Mouse (Mus musculus): ENCODE data around the gene Naalad2. TPM values are rescaled to one million over a fixed set of nuclear protein-coding genes. Genes with fewer than 3 reads are reported as not detected.
"Not testable (repeated sequence)": the region's sequence is repeated elsewhere in the genome, so short reads cannot be mapped to it uniquely, and the experiment has no call there.

Naalad2 gene
- polyA plus RNA-seq, 1 experiment from 2014 or later: 7.7 TPM

- 88% methylated on average over 6 of the region's 6 CpGs for WGBS
- Histone ChIP-seq H3K27ac (replicated peaks; ENCODE audit: low read depth, low read length) (no peak overlapping the region), H3K9me3 (ENCODE audit: control insufficient read depth, low read length) (no peaks in the 10 kb centered on the region), H3K27me3 (replicated peaks; ENCODE audit: control insufficient read depth, insufficient read depth, low read length) (no peaks in the 10 kb centered on the region), H3K4me1 (ENCODE audit: control insufficient read depth, insufficient read depth, low read length) (peaks cover 5% of the 10 kb centered on the region; the same call in 1 of the 2 replicates), H3K36me3 (ENCODE audit: control insufficient read depth, insufficient read depth, low read length) (peaks cover 43% of the 10 kb centered on the region), H3K9ac (ENCODE audit: low read depth, low read length) (no peak overlapping the region), H3K4me3 (ENCODE audit: low read depth, low read length) (no peak overlapping the region), H3K4me2 (ENCODE audit: low read depth, low read length) (no peak overlapping the region)
- ATAC-seq (ENCODE audit: low read depth) (no peak), DNase-seq (ENCODE audit: low spot score) (no peak)
Measured at GRCm38 (mm10) chr9:18298301-18298700, 104.5 kb downstream of the Naalad2 start.

DNA sequence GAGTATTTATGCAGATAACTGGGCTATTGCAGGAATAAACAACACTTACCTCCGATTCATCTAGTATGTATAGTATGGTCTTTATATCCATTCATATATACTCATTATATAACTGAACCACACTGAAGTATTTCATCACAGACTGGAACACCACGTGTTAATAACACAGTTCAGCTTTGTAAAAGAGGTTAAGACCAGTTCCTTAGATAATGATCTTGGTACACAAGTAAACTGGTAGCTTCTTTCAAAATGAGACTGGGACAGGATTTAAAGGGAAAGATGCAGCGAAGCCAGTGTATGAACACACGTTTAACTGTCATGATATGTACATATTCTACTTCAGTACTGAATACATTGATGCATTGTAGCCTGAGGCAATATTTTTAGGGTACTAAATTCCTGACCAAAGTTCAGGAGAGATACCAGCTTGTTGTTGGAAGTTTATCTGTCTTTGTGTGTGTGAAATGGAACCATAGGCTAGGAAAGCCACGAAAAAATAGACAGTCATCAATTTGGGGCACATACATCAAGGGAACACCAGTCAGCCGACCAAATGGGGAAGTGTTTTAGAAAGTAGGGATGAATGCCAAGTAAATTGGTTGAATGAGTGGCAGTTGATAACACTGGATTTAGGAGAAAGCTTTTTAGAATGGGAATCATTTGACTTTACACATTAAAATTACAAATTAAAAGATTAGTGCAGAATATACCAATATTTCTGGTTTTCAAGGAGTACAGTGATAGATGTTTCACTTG lies 109.6 kb downstream of the Naalad2 start:
- H3K27me3 ChIP-seq (replicated peaks; ENCODE audit: control insufficient read depth, insufficient read depth, low read length): no peaks in the 10 kb centered on the region
- H3K4me2 ChIP-seq (ENCODE audit: low read depth, low read length): peak overlapping the region; percentile 71
- peak overlapping the region; percentile 85 for H3K4me3 ChIP-seq (ENCODE audit: low read depth, low read length)
- WGBS: 46% methylated on average over 6 of the region's 6 CpGs
- ATAC-seq (ENCODE audit: low read depth): no peak
- H3K27ac ChIP-seq (replicated peaks; ENCODE audit: low read depth, low read length): 0 out of 2 replicates have a peak overlapping the region, but pooled peaks have one; percentile 87
- no peaks in the 10 kb centered on the region for H3K36me3 ChIP-seq (ENCODE audit: control insufficient read depth, insufficient read depth, low read length)
- H3K9me3 ChIP-seq (ENCODE audit: control insufficient read depth, low read length): no peaks in the 10 kb centered on the region
- DNase-seq (ENCODE audit: low spot score): no peak
- peaks cover 8% of the 10 kb centered on the region; the same call in 1 of the 2 replicates for H3K4me1 ChIP-seq (ENCODE audit: control insufficient read depth, insufficient read depth, low read length)
- peak overlapping the region; percentile 90 for H3K9ac ChIP-seq (ENCODE audit: low read depth, low read length)

- no peaks in the 10 kb centered on the region for H3K36me3 ChIP-seq (ENCODE audit: control insufficient read depth, insufficient read depth, low read length)
- peak overlapping the region; percentile 85 for H3K4me3 ChIP-seq (ENCODE audit: low read depth, low read length)
- H3K27ac ChIP-seq (replicated peaks; ENCODE audit: low read depth, low read length): peak overlapping the region; percentile 87
- peak overlapping the region; percentile 90 for H3K9ac ChIP-seq (ENCODE audit: low read depth, low read length)
- DNase-seq (ENCODE audit: low spot score): peak; percentile 4
- peak overlapping the region; percentile 71 for H3K4me2 ChIP-seq (ENCODE audit: low read depth, low read length)
- H3K9me3 ChIP-seq (ENCODE audit: control insufficient read depth, low read length): no peaks in the 10 kb centered on the region
- H3K27me3 ChIP-seq (replicated peaks; ENCODE audit: control insufficient read depth, insufficient read depth, low read length): no peaks in the 10 kb centered on the region
- H3K4me1 ChIP-seq (ENCODE audit: control insufficient read depth, insufficient read depth, low read length): peaks cover 8% of the 10 kb centered on the region; the same call in 1 of the 2 replicates
- ATAC-seq (ENCODE audit: low read depth): no peak
- WGBS: under 1% methylated on average over 22 of the region's 24 CpGs
Measured at GRCm38 (mm10) chr9:18292443-18292922, 110.3 kb downstream of the Naalad2 start.

DNA sequence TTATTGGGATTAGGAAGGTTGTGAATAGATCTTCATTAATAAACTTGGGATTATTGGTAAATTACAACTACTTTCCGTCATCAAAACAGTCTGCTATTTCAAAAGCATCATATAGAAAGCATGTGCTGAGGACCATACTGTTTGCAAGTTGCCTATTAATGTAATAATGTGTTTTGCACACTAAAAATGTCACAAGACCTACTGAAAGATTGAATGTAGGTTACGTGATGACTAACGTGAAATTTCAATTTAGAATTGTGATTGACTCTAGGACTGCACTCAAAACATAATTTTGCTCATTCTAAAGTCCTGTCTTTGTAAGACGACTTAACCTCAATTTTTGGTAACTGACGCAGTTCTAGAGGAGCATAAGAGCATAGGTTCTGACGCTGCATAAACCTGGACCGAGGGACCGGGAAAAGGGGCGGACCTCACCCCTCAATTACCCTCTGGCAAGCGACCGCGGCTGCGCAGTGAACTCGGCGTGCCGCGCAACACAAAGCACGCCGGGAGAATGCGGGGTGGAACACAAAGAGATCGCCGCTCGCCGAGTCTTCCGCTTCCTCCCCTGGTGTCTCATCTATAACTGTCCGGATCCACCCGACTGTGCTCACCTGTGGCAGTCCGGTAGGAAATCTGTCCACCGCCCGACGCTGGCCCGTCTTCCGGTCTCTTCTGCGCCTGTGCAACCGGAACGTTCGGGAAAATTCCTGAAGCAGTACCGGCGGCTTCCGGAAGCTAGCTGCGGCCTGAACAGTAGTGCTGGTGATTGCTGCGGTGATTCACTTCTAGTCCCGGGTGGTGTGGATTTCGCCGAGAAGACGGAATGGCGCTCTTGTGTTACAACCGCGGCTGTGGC lies 111.0 kb downstream of the Naalad2 start, which contains the start of gene Chordc1:
Gene Chordc1 (plus strand): TSS at position 555 of the 859 bp plus-strand sequence.
- peak; percentile 100 for ATAC-seq (ENCODE audit: low read depth)
- H3K4me2 ChIP-seq (ENCODE audit: low read depth, low read length): peak within 1 kb of the TSS; percentile 71
- H3K36me3 ChIP-seq (ENCODE audit: control insufficient read depth, insufficient read depth, low read length): no peaks in the 10 kb centered on the region
- DNase-seq (ENCODE audit: low spot score): peak; percentile 98
- no peaks in the 10 kb centered on the region for H3K9me3 ChIP-seq (ENCODE audit: control insufficient read depth, low read length)
- peaks cover 8% of the 10 kb centered on the region; the same call in 1 of the 2 replicates for H3K4me1 ChIP-seq (ENCODE audit: control insufficient read depth, insufficient read depth, low read length)
- no peaks in the 10 kb centered on the region for H3K27me3 ChIP-seq (replicated peaks; ENCODE audit: control insufficient read depth, insufficient read depth, low read length)
- 3% methylated on average over 43 of the region's 49 CpGs for WGBS
- H3K9ac ChIP-seq (ENCODE audit: low read depth, low read length): peak within 1 kb of the TSS; percentile 90
- H3K4me3 ChIP-seq (ENCODE audit: low read depth, low read length): peak within 1 kb of the TSS; percentile 85
- H3K27ac ChIP-seq (replicated peaks; ENCODE audit: low read depth, low read length): peak within 1 kb of the TSS; percentile 87

DNA sequence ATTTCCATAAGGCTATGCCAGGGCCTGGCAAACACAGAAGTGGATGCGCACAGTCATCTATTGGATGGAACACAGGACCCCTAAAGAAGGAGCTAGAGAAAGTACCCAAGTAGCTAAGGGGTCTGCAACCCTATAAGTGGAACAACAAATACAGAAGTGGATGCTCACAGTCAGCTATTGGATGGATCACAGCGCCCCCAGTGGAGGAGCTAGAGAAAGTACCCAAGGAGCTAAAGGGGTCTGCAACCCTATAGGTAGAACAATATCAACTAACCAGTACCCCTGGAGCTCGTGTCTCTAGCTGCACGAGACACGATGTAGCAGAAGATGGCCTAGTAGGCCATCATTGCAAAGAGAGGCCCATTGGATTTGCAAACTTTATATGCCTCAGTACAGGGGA lies 124.1 kb downstream of the Naalad2 start:
- not testable (repeated sequence) for H3K9me3 ChIP-seq (ENCODE audit: control insufficient read depth, low read length); H3K4me3 ChIP-seq (ENCODE audit: low read depth, low read length); H3K27ac ChIP-seq (replicated peaks; ENCODE audit: low read depth, low read length); ATAC-seq (ENCODE audit: low read depth); H3K9ac ChIP-seq (ENCODE audit: low read depth, low read length); H3K36me3 ChIP-seq (ENCODE audit: control insufficient read depth, insufficient read depth, low read length); H3K4me2 ChIP-seq (ENCODE audit: low read depth, low read length); H3K27me3 ChIP-seq (replicated peaks; ENCODE audit: control insufficient read depth, insufficient read depth, low read length); DNase-seq (ENCODE audit: low spot score); H3K4me1 ChIP-seq (ENCODE audit: control insufficient read depth, insufficient read depth, low read length)
- WGBS: 36% methylated on average over 5 of the region's 5 CpGs

GRCm38 (mm10) chr9:18277497-18277896 lies 125.3 kb downstream of the Naalad2 start:
- H3K36me3 ChIP-seq (ENCODE audit: control insufficient read depth, insufficient read depth, low read length): no peaks in the 10 kb centered on the region
- no peak overlapping the region for H3K9ac ChIP-seq (ENCODE audit: low read depth, low read length)
- DNase-seq (ENCODE audit: low spot score) (peak; percentile 34), ATAC-seq (ENCODE audit: low read depth) (no peak)
- H3K4me2 ChIP-seq (ENCODE audit: low read depth, low read length): no peak overlapping the region
- no peak overlapping the region for H3K4me3 ChIP-seq (ENCODE audit: low read depth, low read length)
- no peak overlapping the region for H3K27ac ChIP-seq (replicated peaks; ENCODE audit: low read depth, low read length)
- no peaks in the 10 kb centered on the region for H3K27me3 ChIP-seq (replicated peaks; ENCODE audit: control insufficient read depth, insufficient read depth, low read length)
- no peaks in the 10 kb centered on the region for H3K9me3 ChIP-seq (ENCODE audit: control insufficient read depth, low read length)
- 44% methylated on average over 1 of the region's 1 CpGs for WGBS
- no peaks in the 10 kb centered on the region for H3K4me1 ChIP-seq (ENCODE audit: control insufficient read depth, insufficient read depth, low read length)

DNA sequence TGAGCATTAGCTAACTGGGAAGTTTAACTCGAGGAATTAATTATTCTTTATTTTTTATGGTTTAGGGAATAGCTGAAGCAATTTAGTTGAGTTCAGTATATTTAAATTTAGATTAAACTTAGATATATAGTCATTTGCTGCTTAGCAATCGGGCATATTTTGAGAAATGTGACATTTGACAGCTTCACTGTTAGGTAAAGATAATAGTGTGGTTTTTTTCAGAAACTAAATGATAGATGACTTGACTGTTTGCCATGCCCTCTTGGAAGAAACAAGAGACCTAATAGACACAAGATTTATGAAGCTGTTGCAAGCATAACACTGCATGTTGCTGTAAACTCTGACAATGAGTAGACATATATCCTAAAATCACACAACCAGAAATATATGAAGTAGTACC lies 126.0 kb downstream of the Naalad2 start:
- Histone ChIP-seq H3K27me3 (replicated peaks; ENCODE audit: control insufficient read depth, insufficient read depth, low read length) (no peaks in the 10 kb centered on the region), H3K36me3 (ENCODE audit: control insufficient read depth, insufficient read depth, low read length) (no peaks in the 10 kb centered on the region), H3K9me3 (ENCODE audit: control insufficient read depth, low read length) (no peaks in the 10 kb centered on the region), H3K4me1 (ENCODE audit: control insufficient read depth, insufficient read depth, low read length) (no peaks in the 10 kb centered on the region), H3K27ac (replicated peaks; ENCODE audit: low read depth, low read length) (no peak overlapping the region), H3K4me2 (ENCODE audit: low read depth, low read length) (no peak overlapping the region), H3K9ac (ENCODE audit: low read depth, low read length) (no peak overlapping the region), H3K4me3 (ENCODE audit: low read depth, low read length) (no peak overlapping the region)
- WGBS: 52% methylated on average over 2 of the region's 2 CpGs
- ATAC-seq (ENCODE audit: low read depth) (no peak), DNase-seq (ENCODE audit: low spot score) (no peak)

GRCm38 (mm10) chr9:18275901-18276300 lies 126.9 kb downstream of the Naalad2 start:
- no peak overlapping the region for H3K27ac ChIP-seq (replicated peaks; ENCODE audit: low read depth, low read length)
- no peaks in the 10 kb centered on the region for H3K9me3 ChIP-seq (ENCODE audit: control insufficient read depth, low read length)
- H3K36me3 ChIP-seq (ENCODE audit: control insufficient read depth, insufficient read depth, low read length): no peaks in the 10 kb centered on the region
- H3K4me2 ChIP-seq (ENCODE audit: low read depth, low read length): no peak overlapping the region
- H3K4me1 ChIP-seq (ENCODE audit: control insufficient read depth, insufficient read depth, low read length): no peaks in the 10 kb centered on the region
- no peak overlapping the region for H3K9ac ChIP-seq (ENCODE audit: low read depth, low read length)
- WGBS: 91% methylated on average over 1 of the region's 1 CpGs
- DNase-seq (ENCODE audit: low spot score) (no peak), ATAC-seq (ENCODE audit: low read depth) (no peak)
- H3K27me3 ChIP-seq (replicated peaks; ENCODE audit: control insufficient read depth, insufficient read depth, low read length): no peaks in the 10 kb centered on the region
- H3K4me3 ChIP-seq (ENCODE audit: low read depth, low read length): no peak overlapping the region

Data from embryonic facial prominence, embryonic 14.5 days (tissue).